Mouse (Mus musculus) olfactory bulb, adult 2 months (tissue): Measurements from ENCODE around the gene Ern2. TPM values are rescaled to one million over a fixed set of nuclear protein-coding genes. Genes with fewer than 3 reads are reported as not detected.

Experiments used
- H3K27ac ChIP-seq: fragments of 200-500 bp; 2 replicates; pipeline ENCODE4 v1.5.1; 2012; ENCODE audit warnings: low read depth, low read length; ENCODE audit not compliant: insufficient read depth
- H3K4me1 ChIP-seq: fragments of 200-500 bp; 2 replicates; pipeline ENCODE4 v1.6.1; 2012; ENCODE audit warnings: low read length; ENCODE audit not compliant: control insufficient read depth, insufficient read depth
- H3K4me3 ChIP-seq: fragments of 200-500 bp; 2 replicates; pipeline ENCODE4 v1.5.1; 2012; ENCODE audit warnings: mild to moderate bottlenecking, low read depth, low read length, moderate library complexity; ENCODE audit not compliant: insufficient read depth
- CTCF ChIP-seq: fragments of 200-500 bp; IDR thresholded peaks from 2 replicates; pipeline ENCODE4 v1.5.1; 2012; ENCODE audit warnings: low read depth, mild to moderate bottlenecking, low read length, moderate library complexity; ENCODE audit not compliant: insufficient read depth
- POLR2A ChIP-seq: fragments of 200-500 bp; IDR thresholded peaks from 2 replicates; pipeline ENCODE4 v1.6.1; 2012; ENCODE audit warnings: mild to moderate bottlenecking, low read depth, low read length, moderate library complexity; ENCODE audit not compliant: insufficient read depth
- WGBS: fragments of 180-500 bp; shearing (Covaris S2); methylation state at CpG from one replicate; pipeline ENCODE4 v1.1.7; 2018; 5-methylcytosine and 5-hydroxymethylcytosine counted together
- polyA plus RNA-seq: library from polyadenylated mRNA; stranded (reverse); fragments of >200 nt; gene quantifications from 2 replicates; pipeline ENCODE4 v1.2.4, GENCODE M21; 2012; ENCODE audit warnings: low replicate concordance; ENCODE audit not compliant: missing spikeins, insufficient read depth, insufficient read length

Gene Ern2
- polyA plus RNA-seq, 1 experiment, result not detected

- no peak overlapping the region for H3K27ac ChIP-seq
- H3K4me1 ChIP-seq, result no peaks in the 10 kb centered on the region
- TF ChIP-seq POLR2A, result no peak
- WGBS, result 40% methylated on average over 2 of the region's 2 CpGs
- no peak overlapping the region for H3K4me3 ChIP-seq
These were observed 17.9 kb upstream of the Ern2 start for GRCm38 (mm10) chr7:122203936-122204335.

- no peak overlapping the region for H3K27ac ChIP-seq
- H3K4me1 ChIP-seq, result no peaks in the 10 kb centered on the region
- no peak overlapping the region for H3K4me3 ChIP-seq
- TF ChIP-seq POLR2A (no peak), CTCF (no peak)
- 26% methylated on average over 5 of the region's 5 CpGs for WGBS
These were observed 13.3 kb upstream of the Ern2 start for GRCm38 (mm10) chr7:122199296-122199695.

DNA sequence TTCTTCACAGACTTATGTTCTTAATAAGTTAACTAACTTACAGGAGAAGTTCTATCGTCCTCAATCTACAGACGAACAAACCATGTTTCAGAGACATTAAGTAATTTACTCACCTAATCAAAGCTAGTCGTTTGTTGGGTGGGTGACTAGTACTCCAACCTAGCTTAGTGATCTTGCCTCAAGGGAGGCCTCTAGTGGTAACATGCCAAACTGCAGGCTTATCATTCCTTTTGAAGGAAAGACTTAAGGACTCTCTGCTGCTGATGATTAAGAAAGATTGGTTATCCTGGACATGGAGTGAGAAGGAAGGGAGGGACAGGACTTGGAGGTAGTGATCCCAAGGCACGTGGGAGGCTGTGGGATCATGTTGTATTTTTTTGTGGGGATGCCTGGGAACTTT lies 11.3 kb upstream of the Ern2 start:
- TF ChIP-seq POLR2A (no peak), CTCF (no peak)
- Histone ChIP-seq H3K4me3 (no peak overlapping the region), H3K27ac (no peak overlapping the region), H3K4me1 (no peaks in the 10 kb centered on the region)
- 37% methylated on average over 4 of the region's 4 CpGs for WGBS

DNA sequence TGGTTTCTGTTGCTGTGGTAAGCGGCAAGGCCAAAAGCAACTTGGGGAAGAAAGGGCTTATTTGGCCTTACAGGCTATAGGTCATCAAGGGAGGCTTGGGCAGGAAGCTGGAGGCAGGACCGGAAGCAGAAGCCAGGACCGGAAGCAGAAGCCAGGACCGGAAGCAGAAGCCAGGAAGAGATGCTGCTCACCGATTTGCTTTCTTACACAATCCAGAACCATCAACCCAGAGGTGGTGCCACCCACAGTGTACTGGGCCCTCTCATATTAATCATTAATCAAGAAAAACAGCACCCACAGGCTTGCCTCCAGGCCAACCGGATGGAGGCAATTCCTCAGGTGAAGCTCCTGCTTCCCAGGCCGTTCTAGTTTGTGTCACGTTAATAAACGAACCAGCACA lies 10.8 kb upstream of the Ern2 start:
- H3K4me3 ChIP-seq, result no peak overlapping the region
- TF ChIP-seq POLR2A (no peak), CTCF (no peak)
- 90% methylated on average over 9 of the region's 9 CpGs for WGBS
- no peaks in the 10 kb centered on the region for H3K4me1 ChIP-seq
- H3K27ac ChIP-seq, result no peak overlapping the region

GRCm38 (mm10) chr7:122193919-122194318 lies 7.9 kb upstream of the Ern2 start:
- Histone ChIP-seq H3K4me3 (no peak overlapping the region), H3K27ac (no peak overlapping the region), H3K4me1 (no peaks in the 10 kb centered on the region)
- no peak for TF ChIP-seq POLR2A
- no peak for TF ChIP-seq CTCF

DNA sequence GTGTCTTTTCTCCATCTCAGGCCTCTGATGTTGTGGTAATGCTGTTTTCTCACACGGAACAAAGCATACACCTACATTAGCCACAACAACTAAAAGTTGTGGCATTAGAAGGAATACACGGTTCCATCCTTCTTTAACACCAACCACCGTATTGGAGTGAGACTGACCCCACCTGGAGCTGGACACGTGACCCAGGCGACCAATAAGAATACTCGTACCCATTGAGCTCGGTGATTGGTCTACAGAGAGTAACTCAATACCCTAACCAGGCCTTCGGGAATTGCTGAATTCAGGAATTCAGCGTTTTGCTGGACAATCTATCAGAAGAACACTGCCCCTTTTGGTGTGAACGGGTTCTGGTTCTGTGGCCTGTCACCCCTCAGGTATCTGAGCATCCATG lies 5.1 kb upstream of the Ern2 start:
- Histone ChIP-seq H3K27ac (no peak overlapping the region), H3K4me1 (no peaks in the 10 kb centered on the region), H3K4me3 (no peak overlapping the region)
- 73% methylated on average over 10 of the region's 10 CpGs for WGBS
- no peak for TF ChIP-seq POLR2A
- no peak for TF ChIP-seq CTCF

DNA sequence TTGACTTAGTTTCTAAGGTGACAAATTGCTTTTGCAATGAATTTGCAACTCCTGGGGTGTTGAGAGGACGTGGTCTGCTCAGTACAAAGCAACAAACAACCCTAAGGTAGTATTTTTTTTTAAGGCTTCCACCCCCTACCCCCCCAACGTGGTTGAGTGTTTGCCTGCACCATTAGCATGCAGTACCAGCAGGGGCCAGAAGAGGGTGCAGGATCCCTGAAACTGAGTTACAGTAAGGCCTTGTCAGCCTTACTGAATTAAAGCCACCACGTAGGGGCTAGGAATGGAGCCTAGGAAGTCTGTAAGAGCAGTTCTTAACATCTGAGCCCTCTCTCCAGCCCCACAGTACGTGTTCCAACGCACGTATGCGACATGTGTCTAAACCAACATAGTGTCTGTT lies 3.5 kb upstream of the Ern2 start:
- Histone ChIP-seq H3K4me1 (0 out of 2 replicates have a peak, but pooled peaks cover 6% of the 10 kb centered on the region), H3K4me3 (no peak overlapping the region), H3K27ac (no peak overlapping the region)
- 38% methylated on average over 7 of the region's 7 CpGs for WGBS
- TF ChIP-seq CTCF, result no peak
- TF ChIP-seq POLR2A, result no peak

GRCm38 (mm10) chr7:122184569-122184968 lies 1.4 kb downstream of the Ern2 start:
- no peak for TF ChIP-seq CTCF
- no peak for TF ChIP-seq POLR2A
- Histone ChIP-seq H3K4me1 (0 out of 2 replicates have a peak, but pooled peaks cover 6% of the 10 kb centered on the region), H3K27ac (no peak overlapping the region), H3K4me3 (no peak overlapping the region)
- WGBS, result 80% methylated on average over 5 of the region's 5 CpGs

DNA sequence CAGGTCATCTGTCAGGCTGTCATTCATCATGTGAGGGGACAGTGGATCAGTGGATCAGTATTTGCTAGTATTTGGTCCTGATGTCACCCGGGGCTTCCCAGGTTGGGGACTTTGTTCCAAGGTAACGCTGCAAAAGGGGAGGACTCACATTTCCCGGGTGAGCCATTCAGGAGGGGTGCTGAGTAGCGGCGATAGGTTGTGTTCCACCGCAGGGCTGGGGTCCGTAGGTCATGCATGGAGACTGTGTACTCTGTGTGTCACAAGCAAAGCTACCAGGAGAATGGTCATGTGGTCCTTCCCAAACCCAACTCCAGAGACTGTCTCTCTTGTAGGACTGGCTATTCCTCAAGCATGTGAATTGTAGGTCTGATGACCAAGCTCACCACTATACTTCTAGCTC lies 5.3 kb downstream of the Ern2 start:
- WGBS, result 91% methylated on average over 7 of the region's 7 CpGs
- no peak overlapping the region for H3K27ac ChIP-seq
- TF ChIP-seq POLR2A (no peak), CTCF (no peak)

DNA sequence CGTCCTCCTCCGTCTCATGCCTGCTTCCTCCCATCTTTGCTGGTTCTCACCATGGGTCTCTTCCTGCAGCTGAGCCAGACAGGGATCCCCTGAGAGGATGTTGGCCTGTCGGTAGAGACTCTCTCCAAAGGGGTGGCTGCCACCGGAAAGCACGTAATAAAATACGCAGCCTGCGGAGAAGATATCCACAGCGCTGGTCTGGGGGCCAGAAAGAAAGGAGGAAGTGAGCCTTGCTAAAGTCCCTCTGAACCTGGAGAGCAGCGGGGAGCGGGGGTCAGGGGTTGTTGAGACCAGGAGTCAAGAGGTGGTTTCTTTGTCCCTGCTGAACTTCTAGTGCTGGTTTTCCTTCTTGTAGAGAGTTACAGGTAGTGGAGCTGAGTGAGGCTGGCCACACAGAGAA lies 14.4 kb downstream of the Ern2 start:
- 83% methylated on average over 10 of the region's 10 CpGs for WGBS
- no peak for TF ChIP-seq CTCF
- TF ChIP-seq POLR2A, result no peak
- no peak overlapping the region for H3K4me3 ChIP-seq
- H3K4me1 ChIP-seq, result no peaks in the 10 kb centered on the region
- no peak overlapping the region for H3K27ac ChIP-seq

More for the DNA sequence above, 5.3 kb downstream of the Ern2 start:
- Histone ChIP-seq H3K4me3 (no peak overlapping the region), H3K4me1 (0 out of 2 replicates have a peak, but pooled peaks cover 3% of the 10 kb centered on the region)
